Mouse (Mus musculus) CH12.LX (cell line): ENCODE results near the gene Hsd17b13. TPM values are rescaled to one million over a fixed set of nuclear protein-coding genes. Genes with fewer than 3 reads are reported as not detected.

ENCODE experiments used
- DNase-seq: peaks from one replicate; pipeline ENCODE4 v3.0.0-alpha.2; 2013; ENCODE audit errors: extremely low read depth
- H3K27ac ChIP-seq: 2 replicates; pipeline ENCODE4 v1.5.1; 2012; ENCODE audit warnings: low read depth, mild to moderate bottlenecking, control low read depth, moderate library complexity; ENCODE audit not compliant: insufficient read depth
- H3K27me3 ChIP-seq: replicated peaks from 2 replicates; pipeline ENCODE3; 2012; ENCODE audit warnings: inconsistent platforms
- H3K36me3 ChIP-seq, 2 experiments: replicated peaks in 1 of 2; 2 replicates each; pipeline versions ENCODE3 to v1.6.1; 2012; ENCODE audit warnings: inconsistent platforms in 1 of 2, low read length in 1 of 2, mild to moderate bottlenecking in 1 of 2, mixed read lengths in 1 of 2, moderate library complexity in 1 of 2; ENCODE audit not compliant: control insufficient read depth in 1 of 2, insufficient read depth in 1 of 2
- H3K4me1 ChIP-seq, 2 experiments: 2 replicates each; pipeline ENCODE4 v1.6.1; 2012; ENCODE audit warnings: inconsistent platforms in 1 of 2, moderate library complexity in 1 of 2; ENCODE audit not compliant: insufficient read depth in 2 of 2, control insufficient read depth in 1 of 2
- H3K4me2 ChIP-seq: 2 replicates; pipeline ENCODE4 v1.6.1; 2012; ENCODE audit warnings: low read depth, mild to moderate bottlenecking, control low read depth; ENCODE audit not compliant: poor library complexity, insufficient read depth, severe bottlenecking
- H3K4me3 ChIP-seq, 3 experiments: fragments of 150-350 bp in 1 of 3; sonication (generic) in 1 of 3; replicated peaks in 1 of 3; 2 replicates each; pipeline versions ENCODE3 to v1.5.1; 2011 to 2012; ENCODE audit warnings: low read depth in 2 of 3, low read length in 2 of 3, mild to moderate bottlenecking in 2 of 3, moderate library complexity in 2 of 3, control low read depth in 1 of 3, improper control_type of control experiment in 1 of 3, inconsistent platforms in 1 of 3, mixed read lengths in 1 of 3; ENCODE audit not compliant: poor library complexity in 1 of 3
- H3K79me2 ChIP-seq: replicated peaks from 2 replicates; pipeline ENCODE4 v1.6.1; 2012; ENCODE audit warnings: mild to moderate bottlenecking, moderate library complexity; ENCODE audit not compliant: control insufficient read depth, poor library complexity, insufficient read depth, severe bottlenecking; ENCODE audit errors: extremely low read depth
- H3K9ac ChIP-seq: 2 replicates; pipeline ENCODE4 v1.6.1; 2012; ENCODE audit warnings: low read depth, mild to moderate bottlenecking, control low read depth, moderate library complexity; ENCODE audit not compliant: insufficient read depth
- H3K9me3 ChIP-seq: replicated peaks from 2 replicates; pipeline ENCODE3; 2012; ENCODE audit warnings: low read length, inconsistent platforms, mixed read lengths
- BHLHE40 ChIP-seq: IDR thresholded peaks from 2 replicates; pipeline ENCODE4 v1.6.1; 2011; ENCODE audit warnings: mild to moderate bottlenecking, low read depth, low read length, improper control_type of control experiment
- CHD1 ChIP-seq: IDR thresholded peaks from 2 replicates; pipeline ENCODE4 v1.6.1; 2012; ENCODE audit warnings: low read depth, low read length, improper control_type of control experiment, inconsistent platforms
- CHD2 ChIP-seq: IDR thresholded peaks from 2 replicates; pipeline ENCODE4 v1.6.1; 2011; ENCODE audit warnings: low read length, improper control_type of control experiment
- HCFC1 ChIP-seq: IDR thresholded peaks from 2 replicates; pipeline ENCODE4 v1.6.1; 2012; ENCODE audit warnings: low read depth, mild to moderate bottlenecking, inconsistent platforms, low read length, improper control_type of control experiment
- IRF4 ChIP-seq: IDR thresholded peaks from 2 replicates; pipeline ENCODE4 v1.6.1; 2014; ENCODE audit warnings: low read depth, mild to moderate bottlenecking, inconsistent platforms, low read length, improper control_type of control experiment
- KAT2A ChIP-seq: IDR thresholded peaks from 2 replicates; pipeline ENCODE4 v1.6.1; 2012; ENCODE audit warnings: low read length, improper control_type of control experiment, inconsistent platforms; ENCODE audit not compliant: insufficient replicate concordance
- MAZ ChIP-seq: IDR thresholded peaks from 2 replicates; pipeline ENCODE4 v1.6.1; 2012; ENCODE audit warnings: low read depth, mild to moderate bottlenecking, inconsistent platforms, low read length, improper control_type of control experiment, moderate library complexity
- MEF2A ChIP-seq: IDR thresholded peaks from 2 replicates; pipeline ENCODE4 v1.6.1; 2014; ENCODE audit warnings: low read depth, mild to moderate bottlenecking, inconsistent platforms, low read length, improper control_type of control experiment, borderline replicate concordance
- MXI1 ChIP-seq: IDR thresholded peaks from 2 replicates; pipeline ENCODE4 v1.6.1; 2011; ENCODE audit warnings: mild to moderate bottlenecking, low read depth, low read length, improper control_type of control experiment
- NELFE ChIP-seq: IDR thresholded peaks from 2 replicates; pipeline ENCODE4 v1.6.1; 2011; ENCODE audit warnings: low read depth, low read length, improper control_type of control experiment
- NRF1 ChIP-seq: IDR thresholded peaks from 2 replicates; pipeline ENCODE4 v1.6.1; 2014; ENCODE audit warnings: low read depth, mild to moderate bottlenecking, inconsistent platforms, low read length, improper control_type of control experiment, moderate library complexity
- POLR2A ChIP-seq: IDR thresholded peaks from 2 replicates; pipeline ENCODE4 v1.6.1; 2011; ENCODE audit warnings: low read depth, mild to moderate bottlenecking, improper control_type of control experiment, low read length
- POLR2AphosphoS2 ChIP-seq: IDR thresholded peaks from 2 replicates; pipeline ENCODE4 v1.6.1; 2011; ENCODE audit warnings: low read depth, low read length, improper control_type of control experiment
- RAD21 ChIP-seq: IDR thresholded peaks from 2 replicates; pipeline ENCODE4 v1.6.1; 2011; ENCODE audit warnings: low read depth, mild to moderate bottlenecking, low read length, improper control_type of control experiment, moderate library complexity
- SIN3A ChIP-seq: IDR thresholded peaks from 2 replicates; pipeline ENCODE4 v1.6.1; 2012; ENCODE audit warnings: low read length, improper control_type of control experiment, inconsistent platforms
- TCF12 ChIP-seq: IDR thresholded peaks from 2 replicates; pipeline ENCODE4 v1.6.1; 2014; ENCODE audit warnings: low read depth, mild to moderate bottlenecking, inconsistent platforms, low read length, improper control_type of control experiment
- UBTF ChIP-seq: IDR thresholded peaks from 2 replicates; pipeline ENCODE4 v1.6.1; 2012; ENCODE audit warnings: low read depth, mild to moderate bottlenecking, inconsistent platforms, low read length, improper control_type of control experiment, moderate library complexity
- USF1 ChIP-seq: IDR thresholded peaks from 2 replicates; pipeline ENCODE4 v1.6.1; 2014; ENCODE audit warnings: low read depth, mild to moderate bottlenecking, inconsistent platforms, low read length, improper control_type of control experiment
- USF2 ChIP-seq: conservative IDR thresholded peaks from 2 replicates; pipeline ENCODE4 v1.6.1; 2011; ENCODE audit warnings: low read depth, low read length, improper control_type of control experiment
- ZMIZ1 ChIP-seq: IDR thresholded peaks from 2 replicates; pipeline ENCODE4 v1.6.1; 2012; ENCODE audit warnings: low read depth, mild to moderate bottlenecking, inconsistent platforms, low read length, improper control_type of control experiment
- ZNF384 ChIP-seq: IDR thresholded peaks from 2 replicates; pipeline ENCODE4 v1.6.1; 2012; ENCODE audit warnings: low read depth, low read length, improper control_type of control experiment, inconsistent platforms
- dilution Hi-C: fragments of 300-500 bp; cut with MboI; formaldehyde crosslinking; loops from 2 replicates; pipeline ENCODE4 v1.14.3; 2020; ENCODE audit warnings: low sequenced_read_pairs; ENCODE audit not compliant: extremely low pct_unique_long_range_greater_than_20kb, extremely low pct_ligation_motif_present
- in situ Hi-C: fragments of 300-500 bp; cut with MboI; formaldehyde crosslinking; loops from 3 replicates; pipeline ENCODE4 v1.14.3; 2019; ENCODE audit warnings: low sequenced_read_pairs, low pct_ligation_motif_present, low pct_unique_long_range_greater_than_20kb, mixed read lengths
- polyA plus RNA-seq: library from polyadenylated mRNA; unstranded; fragments of >175 nt; gene quantifications from 2 replicates; pipeline ENCODE4 v1.2.1, GENCODE M21; 2012; ENCODE audit warnings: low read depth; ENCODE audit not compliant: insufficient read length
- total RNA-seq, 2 experiments: library from RNA; depleted of rRNA; stranded (reverse); fragments of 300-350 nt in 1 of 2; fragments of >200 nt in 1 of 2; gene quantifications; 2 replicates each; pipeline ENCODE4 v1.2.3; 2012 to 2014

Hsd17b13 gene
- total and polyA plus RNA-seq, 3 experiments, result 0.23 to 0.64 TPM; not detected in 1

GRCm38 (mm10) chr5:103910748-103911409 lies 66.3 kb downstream of the Hsd17b13 start, which contains the start of gene Klhl8:
Gene Klhl8, minus strand, starts transcription at chr5:103911259.
- peak within 1 kb of the TSS; percentile 91 for H3K9ac ChIP-seq
- H3K4me3 ChIP-seq, result peak within 1 kb of the TSS; percentile 75 to 97 (median 81)
- H3K27me3 ChIP-seq, result peaks cover 5% of the 10 kb centered on the region
- no peaks in the 10 kb centered on the region; the same call in 1 of the 2 replicates for H3K79me2 ChIP-seq
- dilution Hi-C loops (no loop called here), in situ Hi-C loops (no loop called here)
- TF ChIP-seq NRF1 (peak; percentile 63; the same call in 1 of the 2 replicates), CHD2 (no peak), SIN3A (peak; percentile 31; the same call in 1 of the 2 replicates), NELFE (peak; percentile 57; the same call in 1 of the 2 replicates), HCFC1 (peak; percentile 90), KAT2A (peak; percentile 74; the same call in 1 of the 2 replicates), POLR2AphosphoS2 (no peak), TCF12 (peak; percentile 30; the same call in 1 of the 2 replicates), MEF2A (no peak), POLR2A (peak; percentile 49; the same call in 1 of the 2 replicates), BHLHE40 (peak; percentile 86), RAD21 (no peak), CHD1 (0 out of 2 replicates have a peak, but pooled peaks have one; percentile 4), UBTF (peak; percentile 88), IRF4 (no peak), USF2 (no peak), MXI1 (peak; percentile 72; the same call in 1 of the 2 replicates), ZNF384 (no peak), MAZ (peak; percentile 50), ZMIZ1 (no peak), USF1 (peak; percentile 20; the same call in 1 of the 2 replicates)
- H3K9me3 ChIP-seq, result no peaks in the 10 kb centered on the region
- no peak within 1 kb of the TSS for H3K27ac ChIP-seq
- peak; percentile 80 for DNase-seq
- H3K36me3 ChIP-seq, result no peaks in the 10 kb centered on the region
- H3K4me2 ChIP-seq, result peak within 1 kb of the TSS; percentile 82
- H3K4me1 ChIP-seq, result peaks cover 14 to 39% of the 10 kb centered on the region in 2 experiments
